Mouse (Mus musculus) spleen, postnatal 10 days (tissue): Measurements from ENCODE around the gene Hhat.
A peak's percentile ranks its signal among the peaks of the same experiment; 100 is the strongest.

Source experiments
- DNase-seq, 2 experiments: peaks; one replicate each; pipeline ENCODE4 v3.0.0; 2021 to 2022; ENCODE audit warnings: low spot score in 2 of 2

Hhat gene

GRCm38 (mm10) chr1:192497505-192497904 lies 273.5 kb downstream of the Hhat start:
- DNase-seq, result no peak

GRCm38 (mm10) chr1:192489908-192490825 lies 280.9 kb downstream of the Hhat start:
- no peak for DNase-seq

- no peak for DNase-seq
Observed at GRCm38 (mm10) chr1:192487571-192487970, 283.5 kb downstream of the Hhat start.

GRCm38 (mm10) chr1:192485030-192485429 lies 286.0 kb downstream of the Hhat start:
- DNase-seq, result no peak

GRCm38 (mm10) chr1:192481446-192481845 lies 289.6 kb downstream of the Hhat start:
- no peak for DNase-seq

GRCm38 (mm10) chr1:192480072-192480784 lies 290.8 kb downstream of the Hhat start:
- no peak for DNase-seq

GRCm38 (mm10) chr1:192478176-192478575 lies 292.8 kb downstream of the Hhat start:
- no peak for DNase-seq

- no peak for DNase-seq
Observed at GRCm38 (mm10) chr1:192477556-192477955, 293.5 kb downstream of the Hhat start.

- no peak for DNase-seq
Observed at GRCm38 (mm10) chr1:192476704-192477103, 294.3 kb downstream of the Hhat start.

GRCm38 (mm10) chr1:192473134-192473533 lies 297.9 kb downstream of the Hhat start:
- no peak for DNase-seq

- DNase-seq, result no peak
Observed at GRCm38 (mm10) chr1:192472366-192472765, 298.7 kb downstream of the Hhat start.

- no peak for DNase-seq
Observed at GRCm38 (mm10) chr1:192463732-192464131, 307.3 kb downstream of the Hhat start.

- peak in 1 of 2 experiments; percentile 43 for DNase-seq
Observed at GRCm38 (mm10) chr1:192457526-192458206, 313.4 kb downstream of the Hhat start.

- DNase-seq, result no peak
Observed at GRCm38 (mm10) chr1:192457037-192457436, 314.0 kb downstream of the Hhat start.

GRCm38 (mm10) chr1:192454981-192455380 lies 316.0 kb downstream of the Hhat start:
- no peak for DNase-seq

- DNase-seq, result no peak
Observed at GRCm38 (mm10) chr1:192454501-192454900, 316.5 kb downstream of the Hhat start.

GRCm38 (mm10) chr1:192451722-192452121 lies 319.3 kb downstream of the Hhat start:
- DNase-seq, result no peak

- DNase-seq, result no peak
Observed at GRCm38 (mm10) chr1:192450425-192450824, 320.6 kb downstream of the Hhat start.

- no peak for DNase-seq
Observed at GRCm38 (mm10) chr1:192449572-192450351, 321.3 kb downstream of the Hhat start.

- DNase-seq, result no peak
Observed at GRCm38 (mm10) chr1:192448512-192448911, 322.5 kb downstream of the Hhat start.

- DNase-seq, result no peak
Observed at GRCm38 (mm10) chr1:192447666-192448065, 323.4 kb downstream of the Hhat start.
